Mouse (Mus musculus) lung, embryonic 15.5 days (tissue): ENCODE results near the gene Dusp7. TPM values are rescaled to one million over a fixed set of nuclear protein-coding genes. Genes with fewer than 3 reads are reported as not detected.

ENCODE experiments used
- ATAC-seq: fragments of 200-750 bp; cut with Nextera tagmentation; 2 replicates; pipeline ENCODE4 v1.8.0; 2017; ENCODE audit warnings: moderate number of reproducible peaks, borderline replicate concordance; ENCODE audit not compliant: low FRiP score, low TSS enrichment; ENCODE audit errors: extremely low read depth
- H3K27ac ChIP-seq: fragments of 300-500 bp; sonication (generic); 2 replicates; pipeline ENCODE4 v1.5.1; 2015; ENCODE audit warnings: moderate library complexity, mild to moderate bottlenecking, inconsistent platforms
- H3K27me3 ChIP-seq: fragments of 300-500 bp; sonication (generic); 2 replicates; pipeline ENCODE4 v1.6.1; 2015; ENCODE audit warnings: inconsistent platforms
- H3K36me3 ChIP-seq: fragments of 300-500 bp; sonication (generic); 2 replicates; pipeline ENCODE4 v1.6.1; 2015; ENCODE audit warnings: inconsistent platforms
- H3K4me1 ChIP-seq: fragments of 300-500 bp; sonication (generic); 2 replicates; pipeline ENCODE4 v1.6.1; 2015; ENCODE audit warnings: inconsistent platforms
- H3K4me2 ChIP-seq: fragments of 300-500 bp; sonication (generic); 2 replicates; pipeline ENCODE4 v1.6.1; 2015; ENCODE audit warnings: inconsistent platforms, mild to moderate bottlenecking, moderate library complexity
- H3K4me3 ChIP-seq: fragments of 300-500 bp; sonication (generic); 2 replicates; pipeline ENCODE4 v1.5.1; 2015; ENCODE audit warnings: mild to moderate bottlenecking, inconsistent platforms
- H3K9ac ChIP-seq: fragments of 300-500 bp; sonication (generic); 2 replicates; pipeline ENCODE4 v1.6.1; 2015; ENCODE audit warnings: inconsistent platforms
- H3K9me3 ChIP-seq: fragments of 300-500 bp; sonication (generic); 2 replicates; pipeline ENCODE4 v1.6.1; 2016; ENCODE audit warnings: inconsistent platforms
- WGBS: fragments of 180-500 bp; shearing (Covaris S2); methylation state at CpG from one replicate; pipeline ENCODE4 v1.1.7; 2015; 5-methylcytosine and 5-hydroxymethylcytosine counted together
- polyA plus RNA-seq: library from polyadenylated mRNA; unstranded; fragments of >200 nt; fragmentation: Nextera tagmentation; extraction: Ambion mirVana; gene quantifications from 2 replicates; pipeline ENCODE4 v1.2.1, GENCODE M21; 2015

Gene Dusp7
- polyA plus RNA-seq, 1 experiment from 2014 or later: 16.5 TPM

- Histone ChIP-seq H3K4me1 (peaks cover 27% of the 10 kb centered on the region), H3K9me3 (no peaks in the 10 kb centered on the region), H3K27ac (no peak overlapping the region), H3K27me3 (no peaks in the 10 kb centered on the region), H3K9ac (no peak overlapping the region), H3K4me2 (no peak overlapping the region), H3K4me3 (no peak overlapping the region), H3K36me3 (no peaks in the 10 kb centered on the region)
- peak; percentile 17; the same call in 1 of the 2 replicates for ATAC-seq
These were observed 12.5 kb upstream of the Dusp7 start for GRCm38 (mm10) chr9:106355975-106356286.

GRCm38 (mm10) chr9:106356323-106356844 is 12.0 kb upstream of the Dusp7 start:
- ATAC-seq: peak; percentile 43; the same call in 1 of the 2 replicates

DNA sequence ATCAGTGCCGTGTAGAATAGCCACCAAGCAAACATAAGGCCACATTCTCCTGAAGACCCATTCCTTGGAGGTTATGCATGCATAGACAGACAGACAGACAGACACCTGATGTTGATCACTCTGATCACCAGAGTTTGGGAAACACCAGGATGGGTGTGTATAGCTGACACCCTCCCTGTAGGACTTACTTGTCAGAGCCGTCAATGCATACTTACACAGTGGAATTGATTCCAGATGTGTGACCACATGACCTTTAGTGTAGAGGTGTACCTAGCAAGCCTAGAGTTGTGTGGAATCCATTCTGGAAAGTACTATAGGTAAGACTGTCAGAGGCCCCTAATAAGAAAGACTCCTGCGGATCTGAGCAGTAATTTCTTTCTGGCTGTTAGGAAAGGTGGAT is 11.3 kb upstream of the Dusp7 start:
- no peak for ATAC-seq
- no peak overlapping the region for H3K9ac ChIP-seq
- H3K4me1 ChIP-seq: peaks cover 27% of the 10 kb centered on the region
- H3K9me3 ChIP-seq: no peaks in the 10 kb centered on the region
- WGBS: 60% methylated on average over 3 of the region's 3 CpGs
- no peak overlapping the region for H3K4me3 ChIP-seq
- no peaks in the 10 kb centered on the region for H3K36me3 ChIP-seq
- H3K27ac ChIP-seq: no peak overlapping the region
- no peaks in the 10 kb centered on the region for H3K27me3 ChIP-seq
- no peak overlapping the region for H3K4me2 ChIP-seq

More at GRCm38 (mm10) chr9:106356323-106356844, 12.0 kb upstream of the Dusp7 start:
- Histone ChIP-seq H3K27me3 (no peaks in the 10 kb centered on the region), H3K4me2 (no peak overlapping the region), H3K27ac (no peak overlapping the region), H3K4me1 (peaks cover 27% of the 10 kb centered on the region), H3K4me3 (no peak overlapping the region), H3K9ac (no peak overlapping the region), H3K9me3 (no peaks in the 10 kb centered on the region), H3K36me3 (no peaks in the 10 kb centered on the region)
- 45% methylated on average over 10 of the region's 10 CpGs for WGBS

- no peak for ATAC-seq
- Histone ChIP-seq H3K4me1 (peaks cover 13% of the 10 kb centered on the region), H3K9ac (no peak overlapping the region), H3K27me3 (no peaks in the 10 kb centered on the region), H3K4me3 (no peak overlapping the region), H3K27ac (no peak overlapping the region), H3K9me3 (no peaks in the 10 kb centered on the region), H3K36me3 (no peaks in the 10 kb centered on the region), H3K4me2 (no peak overlapping the region)
- WGBS: 76% methylated on average over 6 of the region's 6 CpGs
These were observed 9.1 kb upstream of the Dusp7 start for GRCm38 (mm10) chr9:106359297-106359696.

GRCm38 (mm10) chr9:106361140-106361539 is 7.3 kb upstream of the Dusp7 start:
- no peak overlapping the region for H3K4me3 ChIP-seq
- no peak overlapping the region for H3K4me2 ChIP-seq
- 78% methylated on average over 6 of the region's 6 CpGs for WGBS
- H3K36me3 ChIP-seq: no peaks in the 10 kb centered on the region
- H3K4me1 ChIP-seq: peaks cover 12% of the 10 kb centered on the region
- no peaks in the 10 kb centered on the region for H3K9me3 ChIP-seq
- no peak for ATAC-seq
- no peak overlapping the region for H3K9ac ChIP-seq
- H3K27ac ChIP-seq: no peak overlapping the region
- H3K27me3 ChIP-seq: no peaks in the 10 kb centered on the region

DNA sequence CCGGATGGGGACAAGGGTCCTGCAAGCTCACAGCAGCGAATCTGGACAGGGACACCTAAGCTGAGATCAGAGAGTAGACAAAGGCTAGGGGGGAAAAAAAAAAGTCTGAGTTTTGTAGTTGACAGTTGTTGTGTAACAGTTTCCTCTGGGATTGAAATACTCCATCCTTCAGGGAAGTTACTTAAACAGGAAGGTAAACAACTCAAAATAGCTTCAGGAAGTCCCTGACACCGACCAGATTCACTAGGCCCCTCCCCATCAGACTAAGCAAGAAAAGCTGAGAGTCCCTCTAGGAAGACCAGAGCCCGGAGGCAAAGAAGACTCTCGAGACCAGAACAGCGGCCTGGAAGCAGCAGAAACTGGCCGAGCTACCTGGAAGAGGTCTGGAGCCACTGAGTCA is 3.1 kb upstream of the Dusp7 start:
- Histone ChIP-seq H3K27ac (peak overlapping the region; percentile 73), H3K4me3 (no peak overlapping the region), H3K27me3 (no peaks in the 10 kb centered on the region), H3K9me3 (no peaks in the 10 kb centered on the region), H3K36me3 (no peaks in the 10 kb centered on the region), H3K4me2 (no peak overlapping the region), H3K9ac (no peak overlapping the region), H3K4me1 (peaks cover 22% of the 10 kb centered on the region)
- WGBS: 59% methylated on average over 7 of the region's 7 CpGs
- ATAC-seq: no peak

DNA sequence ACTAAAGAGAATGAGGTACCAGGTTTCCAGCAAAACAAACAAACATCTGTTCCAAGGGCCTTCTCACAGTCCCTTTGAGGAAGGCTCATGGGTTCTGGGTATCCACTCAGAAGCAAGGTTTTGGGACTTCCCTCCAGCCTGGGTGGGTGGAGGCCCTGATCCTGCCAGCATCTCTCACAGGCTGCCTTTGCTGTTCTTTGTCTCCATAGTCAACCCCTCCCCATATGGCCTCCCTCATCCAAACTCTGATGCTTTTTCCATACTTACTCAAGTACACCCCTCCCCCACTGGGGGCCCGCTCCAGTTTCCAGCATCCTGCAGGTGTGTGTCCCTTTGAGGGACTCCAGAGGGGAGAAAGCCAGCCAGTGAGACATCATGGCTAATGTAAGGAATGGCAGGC is 2.2 kb upstream of the Dusp7 start:
- Histone ChIP-seq H3K4me2 (peak overlapping the region; percentile 99; the same call in 1 of the 2 replicates), H3K27ac (peak overlapping the region; percentile 98; the same call in 1 of the 2 replicates), H3K4me1 (peaks cover 30% of the 10 kb centered on the region), H3K4me3 (no peak overlapping the region), H3K36me3 (0 out of 2 replicates have a peak, but pooled peaks cover 3% of the 10 kb centered on the region), H3K27me3 (no peaks in the 10 kb centered on the region), H3K9me3 (no peaks in the 10 kb centered on the region), H3K9ac (no peak overlapping the region)
- WGBS: 27% methylated on average over 1 of the region's 1 CpGs
- no peak for ATAC-seq

DNA sequence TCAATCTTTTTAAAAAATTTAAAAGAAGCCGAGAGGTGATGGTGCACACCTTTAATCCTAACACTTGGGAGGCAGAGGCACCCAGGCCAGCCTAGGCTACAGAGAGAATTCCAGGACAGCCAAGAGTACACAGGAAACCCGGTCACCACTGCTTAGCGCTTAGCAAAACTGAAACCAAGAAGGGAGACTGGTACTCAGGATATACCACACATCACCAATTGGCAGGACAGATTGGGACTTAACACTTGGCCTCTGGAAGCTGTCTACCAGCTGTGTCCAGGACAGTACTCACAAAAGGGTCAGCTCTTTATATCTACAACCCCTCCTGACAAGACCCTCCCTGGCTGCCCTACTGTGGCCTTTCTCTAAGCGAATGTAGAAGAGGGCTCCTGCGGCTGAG is 1.4 kb upstream of the Dusp7 start:
- peaks cover 38% of the 10 kb centered on the region for H3K4me1 ChIP-seq
- no peaks in the 10 kb centered on the region for H3K27me3 ChIP-seq
- H3K4me3 ChIP-seq: peak overlapping the region; percentile 98
- H3K9ac ChIP-seq: peak overlapping the region; percentile 60
- peak overlapping the region; percentile 98 for H3K27ac ChIP-seq
- H3K9me3 ChIP-seq: no peaks in the 10 kb centered on the region
- peak overlapping the region; percentile 99 for H3K4me2 ChIP-seq
- ATAC-seq: no peak
- H3K36me3 ChIP-seq: 0 out of 2 replicates have a peak, but pooled peaks cover 3% of the 10 kb centered on the region
- WGBS: 14% methylated on average over 5 of the region's 5 CpGs

DNA sequence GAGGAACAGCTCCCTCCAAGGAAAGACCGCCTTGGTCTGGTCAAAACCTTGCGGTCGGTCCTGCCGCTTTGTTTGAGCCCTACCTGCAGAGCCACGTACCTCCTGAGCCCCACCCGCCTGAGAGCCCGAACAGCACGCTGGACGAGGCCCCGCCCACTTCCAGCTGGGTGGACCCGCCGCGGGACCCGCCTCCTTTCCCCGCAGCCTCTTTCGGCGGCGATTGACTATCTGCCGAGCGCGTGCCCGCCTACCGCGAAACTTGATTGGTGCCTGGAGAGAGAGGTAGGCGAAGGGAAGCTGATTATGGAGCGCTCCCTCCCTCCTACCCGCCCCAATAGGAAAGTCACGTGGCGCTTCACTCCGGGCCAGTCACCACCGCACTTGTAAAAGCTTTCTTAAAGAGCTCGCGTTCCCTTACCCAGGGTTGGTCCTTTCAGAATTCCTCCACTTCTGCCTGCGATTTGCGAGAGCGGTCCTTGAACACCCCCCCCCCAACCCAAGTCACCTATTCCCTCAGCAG is 780 bp upstream of the Dusp7 start:
- Histone ChIP-seq H3K27ac (peak overlapping the region; percentile 98), H3K27me3 (no peaks in the 10 kb centered on the region), H3K9me3 (no peaks in the 10 kb centered on the region), H3K36me3 (peaks cover 8% of the 10 kb centered on the region; the same call in 1 of the 2 replicates), H3K4me3 (peak overlapping the region; percentile 98), H3K4me1 (peaks cover 45% of the 10 kb centered on the region), H3K9ac (peak overlapping the region; percentile 93), H3K4me2 (peak overlapping the region; percentile 99)
- WGBS: under 1% methylated on average over 36 of the region's 36 CpGs
- ATAC-seq: peak; percentile 93

DNA sequence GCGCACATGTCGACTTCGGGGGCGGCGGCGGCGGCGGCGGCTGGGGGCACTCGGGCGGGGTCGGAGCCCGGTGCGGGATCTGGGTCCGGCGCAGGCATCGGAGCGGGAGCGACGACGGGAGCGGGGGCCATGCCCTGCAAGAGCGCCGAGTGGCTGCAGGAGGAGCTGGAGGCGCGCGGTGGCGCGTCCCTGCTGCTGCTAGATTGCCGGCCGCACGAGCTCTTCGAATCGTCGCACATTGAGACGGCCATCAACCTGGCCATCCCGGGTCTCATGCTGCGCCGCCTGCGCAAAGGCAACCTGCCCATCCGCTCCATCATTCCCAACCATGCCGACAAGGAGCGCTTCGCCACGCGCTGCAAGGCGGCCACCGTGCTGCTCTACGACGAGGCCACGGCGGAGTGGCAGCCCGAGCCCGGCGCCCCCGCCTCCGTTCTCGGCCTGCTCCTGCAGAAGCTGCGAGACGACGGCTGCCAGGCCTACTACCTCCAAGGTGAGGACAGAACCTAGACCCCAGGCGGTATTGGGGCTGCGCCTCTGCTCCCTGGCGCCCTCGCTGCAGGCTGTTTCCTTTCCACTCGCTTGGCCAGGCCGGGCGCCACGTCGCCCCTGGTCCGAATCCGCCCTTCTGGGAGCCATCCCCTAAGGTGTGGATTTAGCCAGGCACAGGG is 534 bp downstream of the Dusp7 start:
- Histone ChIP-seq H3K9ac (peak overlapping the region; percentile 93), H3K4me3 (peak overlapping the region; percentile 98), H3K27ac (peak overlapping the region; percentile 98), H3K9me3 (no peaks in the 10 kb centered on the region), H3K27me3 (no peaks in the 10 kb centered on the region), H3K4me2 (peak overlapping the region; percentile 99), H3K36me3 (peaks cover 21% of the 10 kb centered on the region), H3K4me1 (peaks cover 48% of the 10 kb centered on the region)
- peak; percentile 19; the same call in 1 of the 2 replicates for ATAC-seq
- under 1% methylated on average over 55 of the region's 72 CpGs for WGBS

DNA sequence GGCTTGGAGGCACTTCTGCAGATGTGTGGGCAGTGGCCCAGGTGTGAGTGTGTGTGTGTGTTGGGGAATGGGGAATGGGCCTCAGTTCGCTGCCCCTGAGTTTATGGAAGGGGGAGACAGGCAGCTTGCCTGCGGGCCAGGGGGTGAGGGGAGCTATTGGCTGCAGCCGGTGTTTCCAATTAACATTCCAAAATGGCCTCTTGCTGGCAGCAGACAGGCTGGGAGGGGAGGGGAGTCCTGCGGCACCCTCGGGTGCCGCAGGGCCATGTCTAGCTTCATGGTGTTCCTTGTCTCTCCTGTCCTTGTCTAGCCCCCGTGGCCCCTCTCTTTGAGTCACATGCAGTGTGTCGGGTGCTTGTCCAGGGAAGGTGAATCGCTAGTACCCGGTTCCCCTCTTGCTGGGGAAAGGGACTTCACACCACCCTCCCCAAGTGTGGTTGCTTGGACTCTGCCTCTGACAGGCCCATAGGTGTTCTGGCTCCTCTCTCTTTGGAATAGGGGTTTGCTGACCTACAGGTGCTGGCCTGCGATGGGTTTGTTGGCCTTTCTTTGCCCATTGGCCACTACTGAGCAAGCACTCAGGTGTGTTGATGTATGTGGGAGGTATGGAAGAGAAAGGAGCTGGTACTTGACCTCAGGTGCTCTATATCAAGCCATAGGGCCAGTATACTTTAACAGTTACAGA is 1.5 kb downstream of the Dusp7 start:
- peak overlapping the region; percentile 98 for H3K4me3 ChIP-seq
- no peak for ATAC-seq
- peaks cover 23% of the 10 kb centered on the region for H3K36me3 ChIP-seq
- WGBS: 6% methylated on average over 11 of the region's 11 CpGs
- H3K4me2 ChIP-seq: peak overlapping the region; percentile 99
- H3K4me1 ChIP-seq: peaks cover 45% of the 10 kb centered on the region
- H3K9ac ChIP-seq: peak overlapping the region; percentile 93
- no peaks in the 10 kb centered on the region for H3K27me3 ChIP-seq
- no peaks in the 10 kb centered on the region for H3K9me3 ChIP-seq
- peak overlapping the region; percentile 98 for H3K27ac ChIP-seq
